Mouse (Mus musculus) fibroblast of lung, adult 2 months (primary cell): ENCODE results near the gene BC029722.
"Not testable (repeated sequence)": the region's sequence is repeated elsewhere in the genome, so short reads cannot be mapped to it uniquely, and the experiment has no call there.

Experiments used
- DNase-seq: peaks from one replicate; pipeline ENCODE4 v3.0.0-alpha.2; 2011; ENCODE audit warnings: low read depth

The BC029722 gene

DNA sequence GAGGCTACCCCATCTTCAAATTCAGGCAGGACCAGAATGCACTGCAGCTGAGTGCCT is at the start of gene BC029722:
BC029722 (minus strand) TSS at position 35 of the 57 bp plus-strand sequence.
- no peak for DNase-seq

DNA sequence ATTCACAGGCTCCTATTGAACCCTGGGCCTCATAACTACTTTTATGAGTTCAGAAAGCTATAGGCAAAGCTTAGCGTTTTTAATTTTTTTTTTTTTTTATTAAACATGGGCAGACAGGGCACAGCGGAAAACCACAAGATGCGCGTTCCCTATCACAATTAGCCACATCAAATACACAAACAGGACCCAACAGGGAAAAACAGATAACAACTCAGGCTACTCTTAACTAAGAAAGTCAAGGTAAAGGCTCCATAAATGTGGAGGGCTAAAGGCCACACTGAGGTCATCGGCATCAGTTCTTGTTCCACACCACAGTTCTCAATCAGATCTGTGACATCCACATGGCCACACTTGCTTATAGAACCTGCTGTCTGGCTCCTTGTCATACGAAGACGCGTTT is 49.1 kb upstream of the BC029722 start:
- no peak for DNase-seq

DNA sequence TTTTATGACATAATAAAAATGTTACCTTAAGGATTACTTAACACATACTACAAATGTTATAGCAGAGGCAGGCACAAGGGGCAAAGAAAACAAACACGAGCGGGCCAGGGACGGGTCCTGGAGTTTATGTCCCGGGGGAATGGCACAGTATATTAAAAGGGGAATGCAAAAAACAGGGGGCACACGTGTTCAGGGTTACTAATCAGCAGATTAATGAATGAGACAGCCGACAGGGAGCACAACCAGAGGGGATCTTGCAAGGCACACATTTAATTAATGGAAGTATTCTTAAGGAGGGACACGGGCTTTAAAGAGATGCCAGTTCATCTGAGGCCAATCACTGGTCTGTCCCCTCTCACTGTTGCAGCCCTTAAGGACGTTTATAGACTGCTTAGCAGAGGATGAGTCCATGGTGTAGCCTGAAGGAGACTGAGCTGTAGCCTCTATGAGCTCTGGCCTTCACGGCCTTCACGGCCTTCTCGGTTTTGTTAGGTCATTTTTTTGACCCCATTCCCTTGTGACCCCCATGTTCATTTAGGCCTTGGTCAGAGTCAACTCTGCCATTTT is 44.2 kb upstream of the BC029722 start:
- no peak for DNase-seq

DNA sequence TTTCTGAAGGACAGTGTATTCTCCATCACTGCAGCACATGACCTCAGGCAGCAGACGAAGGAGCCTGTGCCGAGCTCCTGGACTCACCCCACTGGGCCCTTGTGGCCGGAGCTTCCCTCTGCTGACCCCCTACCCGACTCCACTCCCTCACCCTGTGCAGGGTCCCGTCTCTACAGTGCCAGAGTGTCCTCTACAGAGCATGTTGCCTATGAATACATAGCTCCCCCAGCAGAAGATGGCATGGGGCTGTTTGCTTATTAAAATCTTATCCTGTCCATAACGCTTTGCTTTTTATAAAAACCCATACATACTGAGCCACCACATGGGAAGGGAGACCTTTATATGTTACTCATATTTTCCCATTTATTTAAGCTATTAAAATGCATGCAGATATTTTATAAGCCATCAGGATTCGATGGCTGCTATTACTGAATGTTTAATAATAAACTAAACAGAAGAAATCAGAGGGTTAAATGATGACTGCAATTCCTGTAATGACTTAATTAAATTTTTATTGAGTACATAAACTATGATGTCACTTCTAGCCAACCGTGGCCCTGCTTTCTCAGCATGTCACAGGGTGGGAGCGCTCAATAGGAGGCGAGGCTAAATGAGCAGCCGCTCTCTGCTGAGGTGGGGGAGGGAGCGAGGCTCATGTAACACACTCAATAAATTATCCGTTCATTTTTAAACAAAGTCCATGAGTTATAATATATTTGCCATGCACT is 43.5 kb upstream of the BC029722 start:
- DNase-seq, result no peak

DNA sequence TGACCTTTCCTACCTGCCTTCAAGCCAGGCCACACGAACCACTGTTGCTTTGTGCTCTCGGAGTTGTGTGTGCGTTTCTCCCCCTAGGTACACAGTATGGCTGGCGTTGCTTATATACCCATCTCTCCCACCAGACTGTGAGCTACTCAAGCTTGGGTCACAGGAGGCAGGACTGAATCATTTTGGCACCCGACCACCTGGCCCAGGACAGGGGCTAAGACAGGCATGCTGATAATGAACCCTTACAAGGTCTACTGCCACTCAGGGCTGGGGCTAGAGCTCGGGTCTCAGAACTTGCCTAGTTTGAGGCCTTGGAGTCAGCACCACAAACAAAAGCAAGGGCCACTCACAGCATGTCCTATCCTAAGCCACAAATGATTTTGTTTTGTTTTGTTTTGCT is 42.4 kb upstream of the BC029722 start:
- no peak for DNase-seq

DNA sequence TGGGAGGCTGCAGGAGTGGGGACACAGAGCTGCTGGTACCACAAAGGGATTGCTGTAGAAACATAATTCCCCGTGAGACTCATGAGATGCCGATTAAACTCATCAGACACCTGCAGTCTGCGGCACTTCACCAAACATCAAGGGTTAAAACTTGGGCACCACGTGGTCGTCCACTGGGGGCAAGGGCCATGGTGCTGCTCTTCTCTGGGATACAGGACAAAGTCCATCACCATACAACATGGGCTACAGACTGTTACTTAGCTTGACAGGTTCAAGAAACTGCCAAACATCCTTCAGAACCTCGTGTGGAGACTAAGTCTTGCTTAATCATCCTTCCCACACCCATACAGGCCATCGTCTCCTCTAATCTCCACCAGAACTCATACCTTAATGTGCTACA is 40.9 kb upstream of the BC029722 start:
- no peak for DNase-seq

DNA sequence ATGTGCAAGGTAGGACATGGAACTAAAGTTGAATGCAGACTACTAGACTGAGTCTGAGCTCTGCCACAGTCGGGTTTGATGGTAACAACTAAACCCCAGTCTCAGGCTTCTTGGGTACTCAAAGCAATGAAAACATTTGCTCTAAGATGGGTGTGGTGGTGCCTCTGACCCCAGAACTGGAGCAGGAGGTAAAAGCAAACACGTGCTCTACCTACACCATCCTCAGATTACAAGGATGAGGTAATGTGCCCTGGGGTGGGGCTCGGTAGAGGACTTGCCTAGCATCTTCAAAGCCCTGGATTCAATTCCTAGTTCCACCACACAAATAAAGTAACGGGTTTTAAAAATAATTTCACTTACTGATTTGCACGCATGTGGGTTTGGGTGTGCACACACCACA is 33.3 kb upstream of the BC029722 start:
- no peak for DNase-seq

DNA sequence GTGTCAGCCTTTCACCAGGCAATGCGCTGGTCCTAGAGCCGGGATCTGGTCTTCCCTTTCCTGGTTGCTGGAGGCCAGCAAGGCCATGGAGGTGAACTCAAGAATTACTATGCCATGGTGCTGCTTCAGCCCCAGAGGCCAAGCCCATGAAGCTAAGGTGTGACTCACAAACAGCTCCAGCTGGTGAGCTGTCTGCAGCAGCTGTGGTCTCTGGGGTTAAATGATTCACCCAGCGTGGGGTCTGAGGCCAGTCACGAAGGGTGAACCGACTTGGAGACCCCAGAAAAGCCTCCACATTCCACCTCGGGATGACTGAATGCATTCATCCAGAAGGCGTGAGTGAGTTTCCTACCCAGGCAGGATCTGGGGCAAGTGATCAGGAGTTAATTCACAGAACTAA is 30.9 kb upstream of the BC029722 start:
- DNase-seq, result no peak

DNA sequence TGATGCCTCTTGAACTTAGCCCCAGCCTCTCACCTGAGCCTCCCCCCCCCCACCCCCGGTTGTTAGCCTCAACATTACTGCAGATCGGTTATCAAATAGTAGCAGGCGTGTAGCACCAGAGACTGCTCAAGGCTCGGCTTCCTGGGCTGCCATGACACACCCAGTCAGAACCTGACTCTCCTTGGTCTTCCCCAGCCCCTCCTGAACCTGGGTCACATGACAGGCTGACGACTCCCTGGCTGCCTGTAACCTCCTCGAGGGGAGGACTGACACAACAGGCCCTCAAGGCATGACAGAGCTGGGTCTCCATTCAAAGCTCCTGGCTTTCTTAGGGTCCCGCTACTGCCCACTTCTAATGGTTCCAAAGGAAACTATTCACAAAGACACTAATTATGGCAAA is 30.2 kb upstream of the BC029722 start:
- DNase-seq, result no peak

DNA sequence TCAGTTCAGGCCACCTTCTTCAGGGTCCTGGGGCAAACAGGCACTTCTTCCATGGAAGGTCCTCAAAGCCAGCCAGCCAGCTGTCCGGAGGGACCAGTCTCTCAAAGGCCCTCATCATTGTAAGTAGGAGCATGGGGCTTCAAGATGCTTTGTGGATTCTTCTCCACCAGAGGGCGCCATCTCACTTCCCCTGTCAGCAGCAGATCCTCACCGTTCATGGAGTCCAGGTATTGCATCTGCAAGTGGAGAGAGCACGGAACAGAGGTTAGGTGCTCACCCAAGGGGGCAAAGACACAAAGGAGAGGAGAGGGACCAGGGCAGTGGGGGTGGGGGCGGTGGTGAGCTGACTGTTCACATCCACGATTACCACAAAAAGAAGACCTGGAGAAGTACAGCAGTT is 29.1 kb upstream of the BC029722 start:
- DNase-seq, result no peak

DNA sequence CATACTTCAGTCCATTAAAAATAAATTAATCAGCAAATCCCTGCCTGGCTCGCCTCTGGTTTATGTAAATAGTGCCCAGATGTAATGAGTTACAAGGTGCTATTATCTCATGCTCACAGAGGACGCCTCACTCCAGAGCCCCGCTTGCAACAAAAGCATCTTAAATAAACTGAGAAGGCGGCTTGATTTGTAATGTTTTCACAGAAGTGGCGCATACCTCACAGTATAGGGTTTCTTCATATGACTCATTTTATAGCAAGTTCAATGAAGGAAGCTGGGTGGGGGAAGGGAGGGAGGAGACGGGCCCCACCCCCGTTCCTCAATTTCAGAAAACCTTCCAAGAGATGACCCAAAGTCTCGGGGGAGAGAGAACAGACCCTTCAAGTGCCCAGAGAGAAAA is 27.7 kb upstream of the BC029722 start:
- no peak for DNase-seq

DNA sequence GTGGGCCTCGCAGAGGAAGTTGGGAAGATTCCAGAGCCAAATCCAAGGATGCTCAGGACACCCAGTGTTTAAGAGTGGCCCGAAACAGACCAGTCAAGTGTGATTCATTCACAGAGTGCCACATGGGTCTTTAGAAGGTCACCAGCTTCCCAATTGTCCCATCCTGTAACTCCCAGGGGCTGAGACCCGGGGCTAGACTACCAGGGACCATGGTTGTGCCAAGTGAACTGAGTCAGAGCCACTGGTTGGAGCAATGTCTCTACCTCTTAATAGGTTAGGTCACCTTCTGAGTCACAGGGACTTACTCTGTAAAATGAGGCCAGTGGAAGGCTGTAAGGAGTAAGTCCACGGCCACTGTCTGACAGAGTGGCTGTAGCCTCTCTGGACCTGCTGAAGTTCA is 19.7 kb upstream of the BC029722 start:
- no peak for DNase-seq

DNA sequence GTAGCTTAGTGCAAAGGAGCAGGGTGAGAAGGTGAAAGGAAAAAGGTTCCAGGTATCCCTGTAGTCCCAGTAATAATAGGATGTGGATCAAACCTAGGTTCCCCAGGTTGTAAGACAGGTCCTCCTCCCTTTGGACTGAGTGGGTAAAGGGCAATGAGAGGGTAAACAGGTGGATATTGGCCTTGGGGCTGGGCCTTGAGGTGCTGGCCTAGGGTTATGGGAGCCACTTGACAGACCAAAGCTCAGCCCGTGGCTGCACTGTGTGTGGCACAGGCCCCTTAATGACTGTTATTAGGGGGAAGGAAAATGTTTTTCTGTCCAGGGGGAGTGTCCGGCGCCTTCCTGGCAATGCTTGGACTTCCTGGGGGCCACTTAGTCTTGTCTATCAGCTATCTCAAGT is 18.7 kb upstream of the BC029722 start:
- DNase-seq, result no peak

DNA sequence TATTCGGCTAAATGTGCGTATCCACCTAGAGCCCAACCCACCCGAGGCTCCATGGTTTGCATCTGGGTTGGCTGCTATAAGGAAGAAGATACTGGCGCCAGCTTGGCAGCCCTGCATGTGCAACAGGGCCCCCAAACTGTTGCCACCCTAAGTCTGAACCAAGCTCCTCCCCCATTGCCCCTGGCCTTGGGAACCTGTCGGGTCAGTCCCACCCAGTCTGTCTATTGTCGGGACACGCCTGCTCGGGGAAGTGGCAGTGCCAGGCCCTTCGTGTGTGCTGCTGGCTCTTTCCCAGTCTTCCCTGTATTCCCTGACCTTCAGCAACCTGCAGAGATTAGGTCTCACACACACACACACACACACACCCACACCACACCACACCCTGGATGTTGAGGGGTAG is 15.5 kb upstream of the BC029722 start, which contains the start of gene Fam83c:
Fam83c (minus strand) TSS at position 123 of the 400 bp plus-strand sequence.
- DNase-seq, result no peak

DNA sequence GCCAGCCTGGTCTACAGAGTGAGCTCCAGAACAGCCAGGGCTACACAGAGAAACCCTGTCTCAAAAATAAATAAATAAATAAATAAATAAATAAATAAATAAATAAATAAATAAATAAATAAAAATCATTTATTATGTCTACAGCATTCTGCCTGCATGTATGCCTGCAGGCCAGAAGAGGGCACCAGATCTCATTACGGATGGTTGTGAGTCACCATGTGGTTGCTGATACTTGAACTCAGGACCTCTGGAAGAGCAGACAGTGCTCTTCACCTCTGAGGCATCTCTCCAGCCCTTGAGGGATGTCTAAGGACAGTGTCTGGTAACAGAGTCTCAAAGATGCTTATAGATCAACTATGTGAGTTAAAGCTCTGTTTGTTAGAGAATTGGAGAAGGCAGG is 12.9 kb upstream of the BC029722 start:
- not testable (repeated sequence) for DNase-seq

DNA sequence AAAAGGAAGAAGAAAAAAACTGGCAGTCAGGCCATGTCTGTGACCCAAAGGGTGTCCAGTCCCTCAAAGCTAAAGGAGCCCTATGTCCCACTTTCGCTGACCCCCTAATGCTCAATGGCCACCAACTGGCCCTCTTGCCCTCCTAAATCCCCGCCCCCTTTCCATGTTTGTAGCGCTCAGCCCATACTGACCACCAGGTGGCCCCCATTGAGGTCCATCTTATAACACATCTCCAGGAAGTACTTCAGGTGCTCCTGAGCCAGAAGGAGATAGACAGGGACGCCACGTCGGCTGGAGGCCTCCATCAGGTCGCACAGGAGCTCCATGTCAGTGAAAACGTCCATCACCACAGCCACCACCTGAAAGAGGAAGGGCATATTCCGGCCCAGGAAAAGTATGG is 12.1 kb upstream of the BC029722 start:
- DNase-seq, result no peak

DNA sequence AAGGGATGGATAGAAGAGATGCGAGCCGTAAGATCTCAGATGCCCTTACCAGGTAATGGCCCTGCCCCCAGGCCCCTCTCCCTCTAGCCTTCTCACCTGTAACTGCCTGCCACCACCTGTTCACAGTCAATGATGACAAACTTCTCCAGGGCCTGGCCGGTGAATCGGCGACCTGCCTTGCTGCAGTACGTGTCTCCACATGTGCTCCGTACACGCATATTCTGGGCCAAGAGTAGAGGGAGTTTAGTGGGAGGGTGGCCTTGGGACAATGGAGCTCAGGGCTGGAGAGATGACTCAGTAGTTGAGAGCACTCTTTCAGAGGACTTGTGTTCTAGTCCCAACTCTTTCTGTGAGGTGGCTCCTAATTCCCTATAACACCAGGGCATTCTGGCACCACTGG is 11.6 kb upstream of the BC029722 start:
- no peak for DNase-seq

DNA sequence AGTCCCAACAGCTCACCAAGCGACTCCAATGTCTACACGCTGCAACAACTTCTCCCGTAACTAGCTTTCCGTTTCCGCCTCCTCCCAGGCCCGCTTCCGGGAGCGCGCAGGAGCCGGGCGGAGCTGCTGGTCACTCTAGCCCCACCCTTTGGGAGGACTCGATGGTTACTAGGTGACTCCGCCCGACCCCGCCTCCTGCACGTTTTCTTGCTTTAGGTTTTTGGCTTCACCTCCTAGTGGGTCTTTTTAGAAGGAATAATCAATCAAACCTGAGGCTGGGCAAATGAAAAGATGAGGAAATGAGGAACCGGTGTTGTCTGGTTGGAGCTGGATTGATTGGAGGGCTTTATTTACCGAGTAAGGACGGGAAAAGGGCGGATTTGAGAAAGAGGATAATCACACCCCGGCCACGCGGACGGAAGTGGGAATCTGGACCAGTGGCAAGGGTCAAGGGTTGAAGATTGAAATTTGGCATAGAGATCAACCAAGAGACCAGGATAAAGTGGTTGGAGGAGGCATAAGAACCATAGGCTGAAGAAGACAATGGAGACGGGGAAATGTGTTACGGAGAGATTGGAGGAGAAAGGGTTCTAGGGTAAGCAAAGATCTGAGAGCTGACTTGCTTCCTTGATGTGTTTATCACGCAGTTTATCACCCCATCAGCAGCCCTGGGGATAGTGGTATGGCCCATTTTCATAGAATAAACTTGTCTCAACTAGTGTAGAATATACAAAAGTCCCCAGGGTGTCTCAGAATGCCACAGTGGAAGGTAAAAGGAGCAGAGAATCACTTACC is 7.6 kb upstream of the BC029722 start, which contains the start of gene Eif6:
Eif6 (minus strand) TSS at position 296 of the 795 bp plus-strand sequence.
- DNase-seq, result no peak

DNA sequence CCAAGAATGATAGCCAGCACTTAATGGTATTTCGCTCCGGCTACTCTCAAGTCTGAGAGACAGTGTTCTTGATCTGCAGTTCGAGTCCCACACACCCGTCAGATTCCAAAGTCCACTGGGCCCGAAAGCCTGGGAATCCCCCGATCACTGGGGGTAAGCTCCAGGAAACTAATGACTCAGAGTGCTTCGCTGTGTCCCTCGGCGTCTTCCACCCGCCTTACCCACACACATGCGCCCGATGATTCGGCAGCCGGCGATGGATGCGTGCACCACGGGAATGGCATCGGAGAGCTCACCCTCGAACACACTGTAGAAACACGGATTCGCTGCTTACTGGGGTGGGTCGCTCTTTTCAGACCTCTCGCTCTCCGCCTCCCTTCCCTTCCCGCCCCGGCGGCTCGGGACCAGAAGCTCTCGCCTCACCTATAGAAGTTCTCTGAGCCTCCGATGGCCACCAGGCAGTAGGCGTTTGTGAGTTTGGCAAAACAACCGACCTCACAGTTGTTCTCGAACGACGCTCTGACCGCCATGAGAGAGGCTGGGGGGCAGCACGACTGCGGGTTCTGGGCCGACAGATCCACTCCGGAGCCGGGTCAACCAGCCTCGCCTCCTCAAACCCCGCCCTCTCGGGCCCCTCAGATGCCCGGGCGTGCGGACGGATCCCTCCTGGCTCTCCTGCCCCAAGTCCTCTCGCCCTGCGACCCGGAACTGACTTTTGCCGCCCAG is 6.8 kb upstream of the BC029722 start:
- DNase-seq, result no peak

DNA sequence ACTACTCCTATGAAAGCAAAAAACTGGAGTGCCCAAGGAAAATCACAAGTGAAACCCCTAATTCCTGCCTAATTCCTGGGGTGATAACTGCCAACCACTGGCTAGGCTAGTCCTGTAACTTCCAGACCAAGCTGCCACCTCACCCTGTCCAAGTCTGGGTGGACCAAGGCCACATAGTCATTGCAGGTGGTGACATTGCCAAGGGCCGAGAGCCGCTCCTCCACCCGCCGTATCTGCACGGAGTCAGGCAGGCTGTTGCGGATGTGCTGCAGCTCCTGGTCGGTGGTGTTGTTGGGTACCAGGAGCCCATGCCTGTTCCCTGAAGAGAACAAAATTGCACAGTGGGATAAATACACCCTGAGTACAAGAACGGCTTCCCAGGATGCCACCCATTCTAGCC is 4.5 kb upstream of the BC029722 start:
- no peak for DNase-seq

DNA sequence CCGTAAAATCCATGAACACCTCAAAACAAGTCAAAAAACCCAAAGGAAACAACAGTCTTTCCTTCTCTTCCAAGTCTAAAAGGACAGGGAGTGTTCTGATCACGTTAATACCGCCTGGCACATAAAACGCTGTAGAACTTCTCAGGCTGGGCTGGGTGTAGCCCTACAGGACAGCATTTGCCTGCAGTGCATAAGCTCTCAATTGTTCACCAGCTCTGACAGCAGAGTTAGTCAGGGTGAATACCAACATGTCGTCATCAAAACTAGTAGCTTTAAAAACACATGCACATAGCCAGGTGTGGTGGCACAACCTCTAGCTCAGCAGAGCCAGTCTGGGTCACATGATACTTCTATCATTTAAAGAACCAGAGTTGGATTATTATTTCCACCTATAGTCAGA is 1.6 kb upstream of the BC029722 start:
- DNase-seq, result no peak

DNA sequence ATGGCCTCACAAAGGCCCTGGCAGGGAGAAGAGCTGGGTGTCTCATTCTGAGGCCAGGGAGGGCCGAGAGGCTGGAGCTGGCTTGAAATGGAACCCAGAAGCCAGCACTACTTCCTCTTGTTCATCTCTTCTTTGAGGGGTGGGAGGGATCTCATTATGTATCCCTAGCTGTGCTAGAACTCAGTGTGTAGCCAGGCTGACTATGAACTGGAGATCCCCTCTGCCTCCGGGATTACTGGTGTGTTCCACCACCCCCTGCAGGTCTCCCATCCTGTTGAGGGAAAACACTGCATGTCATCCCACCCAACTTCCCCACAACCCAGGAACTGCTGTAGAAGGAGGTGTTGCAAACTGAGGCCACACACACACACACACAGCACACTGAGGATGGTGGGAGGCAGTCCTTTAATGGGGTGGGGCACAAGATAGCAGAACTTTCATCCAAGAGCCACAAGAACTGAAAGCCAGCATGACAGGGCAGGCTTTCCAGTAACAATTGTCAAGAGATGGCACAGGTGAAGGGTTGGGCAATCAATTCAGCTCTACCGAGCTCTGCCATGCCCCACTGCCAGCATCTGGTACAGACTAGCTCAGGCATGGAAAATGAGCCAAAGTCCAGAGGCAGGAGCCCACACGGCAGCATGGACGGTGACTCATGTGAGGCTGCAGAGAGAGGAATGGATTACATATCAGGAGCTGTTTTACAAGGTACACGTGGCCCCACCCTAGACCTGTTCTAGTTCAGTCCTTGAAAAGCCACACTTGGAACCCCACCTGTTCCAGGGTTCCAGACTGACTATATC is 424 bp upstream of the BC029722 start:
- no peak for DNase-seq
